Mouse (Mus musculus) forebrain, postnatal 0 days (tissue): Measurements from ENCODE around the gene Mertk. TPM values are rescaled to one million over a fixed set of nuclear protein-coding genes. Genes with fewer than 3 reads are reported as not detected.

Experiments used
- ATAC-seq: fragments of 200-750 bp; cut with Nextera tagmentation; 2 replicates; pipeline ENCODE4 v1.8.0; 2017; ENCODE audit warnings: mild to moderate bottlenecking, moderate library complexity
- DNase-seq: peaks from one replicate; pipeline ENCODE4 v3.0.0-alpha.2; 2015
- H3K27ac ChIP-seq: fragments of 300-500 bp; sonication (generic); 2 replicates; pipeline ENCODE4 v1.5.1; 2014; ENCODE audit warnings: low read depth, mild to moderate bottlenecking, antibody characterized with exemption, low read length, moderate library complexity, mixed read lengths
- H3K27me3 ChIP-seq: fragments of 300-500 bp; sonication (generic); 2 replicates; pipeline ENCODE4 v1.6.1; 2014; ENCODE audit warnings: mild to moderate bottlenecking, low read length, mixed read lengths; ENCODE audit not compliant: insufficient read depth
- H3K36me3 ChIP-seq: fragments of 300-500 bp; sonication (generic); 2 replicates; pipeline ENCODE4 v1.6.1; 2014; ENCODE audit warnings: mild to moderate bottlenecking, moderate library complexity; ENCODE audit not compliant: insufficient read depth
- H3K4me1 ChIP-seq: fragments of 300-500 bp; sonication (generic); 2 replicates; pipeline ENCODE4 v1.6.1; 2014; ENCODE audit warnings: antibody characterized with exemption; ENCODE audit not compliant: insufficient read depth
- H3K4me2 ChIP-seq: fragments of 300-500 bp; sonication (generic); 2 replicates; pipeline ENCODE4 v1.6.1; 2014; ENCODE audit warnings: low read depth, mild to moderate bottlenecking, moderate library complexity
- H3K4me3 ChIP-seq: fragments of 300-500 bp; sonication (generic); 2 replicates; pipeline ENCODE4 v1.5.1; 2014; ENCODE audit warnings: low read depth, low read length, mixed read lengths
- H3K9ac ChIP-seq: fragments of 300-500 bp; sonication (generic); 2 replicates; pipeline ENCODE4 v1.6.1; 2014; ENCODE audit warnings: mild to moderate bottlenecking
- H3K9me3 ChIP-seq: fragments of 300-500 bp; sonication (generic); 2 replicates; pipeline ENCODE4 v1.6.1; 2016; ENCODE audit warnings: low read length
- CTCF ChIP-seq: sonication (generic); IDR thresholded peaks from 2 replicates; pipeline ENCODE4 v1.5.1; 2016; ENCODE audit warnings: antibody characterized with exemption, control low read depth, low read depth
- WGBS: fragments of 180-500 bp; shearing (Covaris S2); extraction: QIAGEN DNeasy Blood & Tissue Kit; methylation state at CpG from one replicate; pipeline ENCODE4 v1.1.7; 2014; 5-methylcytosine and 5-hydroxymethylcytosine counted together
- polyA plus RNA-seq: library from polyadenylated mRNA; unstranded; fragments of >200 nt; fragmentation: Nextera tagmentation; extraction: Ambion mirVana; gene quantifications from 2 replicates; pipeline ENCODE4 v1.2.1, GENCODE M21; 2015
- total RNA-seq: library from RNA; depleted of rRNA; stranded (reverse); fragments of >200 nt; gene quantifications from 2 replicates; pipeline ENCODE4 v1.2.3, GENCODE M21; 2014; rRNA removed

Gene Mertk
- total and polyA plus RNA-seq, 2 experiments from 2014 or later, result 1.7 to 6.1 TPM

- WGBS, result 95% methylated on average over 2 of the region's 2 CpGs
- no peak for DNase-seq
Measured at GRCm38 (mm10) chr2:128833435-128833834, 134.7 kb downstream of the Mertk start.

DNA sequence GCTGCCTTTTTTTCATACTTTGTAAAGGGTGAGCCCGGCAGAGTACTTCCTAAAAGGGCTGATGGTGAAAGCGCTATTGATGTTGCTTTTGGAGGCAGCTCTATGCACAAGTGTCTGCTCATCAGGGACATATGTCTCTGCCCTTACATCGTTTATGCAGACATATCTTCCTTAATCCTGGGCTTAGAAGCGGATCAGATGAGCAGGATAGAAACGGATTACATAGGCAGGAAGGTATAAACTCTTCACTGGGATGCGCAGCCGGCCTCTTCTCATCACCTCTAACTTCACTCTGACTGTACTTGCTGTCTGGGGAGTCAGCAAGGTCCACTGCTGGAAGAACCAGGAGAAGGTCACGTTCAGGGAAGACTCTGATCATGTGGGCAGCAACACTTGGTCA is 138.8 kb downstream of the Mertk start:
- no peak overlapping the region for H3K9ac ChIP-seq
- 95% methylated on average over 8 of the region's 8 CpGs for WGBS
- H3K9me3 ChIP-seq, result no peaks in the 10 kb centered on the region
- H3K27me3 ChIP-seq, result no peaks in the 10 kb centered on the region
- no peak overlapping the region for H3K27ac ChIP-seq
- H3K4me3 ChIP-seq, result no peak overlapping the region
- H3K4me2 ChIP-seq, result no peak overlapping the region
- H3K36me3 ChIP-seq, result peaks cover 67% of the 10 kb centered on the region
- TF ChIP-seq CTCF, result no peak
- ATAC-seq (no peak), DNase-seq (no peak)
- H3K4me1 ChIP-seq, result no peaks in the 10 kb centered on the region

More at GRCm38 (mm10) chr2:128833435-128833834, 134.7 kb downstream of the Mertk start:
- Histone ChIP-seq H3K27me3 (no peaks in the 10 kb centered on the region), H3K4me3 (no peak overlapping the region), H3K9me3 (no peaks in the 10 kb centered on the region), H3K36me3 (peaks cover 68% of the 10 kb centered on the region), H3K9ac (no peak overlapping the region), H3K4me2 (no peak overlapping the region), H3K27ac (no peak overlapping the region), H3K4me1 (no peaks in the 10 kb centered on the region)
- no peak for TF ChIP-seq CTCF
- no peak for ATAC-seq

DNA sequence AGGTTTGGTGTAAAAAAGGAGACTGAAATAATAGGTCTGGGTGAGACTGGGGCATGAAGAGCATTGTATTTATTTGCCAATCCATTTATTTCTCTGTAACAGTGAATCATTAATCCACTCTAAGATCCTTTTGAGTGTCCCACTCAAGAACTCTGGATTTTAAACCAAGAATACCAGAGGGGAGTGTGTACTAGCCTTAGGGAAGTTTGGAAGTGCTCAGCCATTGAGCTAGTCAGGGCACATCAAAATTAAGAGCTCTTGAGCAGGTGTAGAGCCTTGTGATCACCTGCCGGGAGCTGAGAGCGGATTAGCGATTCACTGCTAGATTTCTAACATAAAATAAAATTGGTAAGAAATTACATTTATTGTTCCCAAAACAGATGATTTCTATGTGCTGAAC is 139.9 kb downstream of the Mertk start:
- H3K4me3 ChIP-seq, result no peak overlapping the region
- peaks cover 67% of the 10 kb centered on the region for H3K36me3 ChIP-seq
- no peak for TF ChIP-seq CTCF
- H3K4me2 ChIP-seq, result no peak overlapping the region
- no peaks in the 10 kb centered on the region for H3K4me1 ChIP-seq
- no peaks in the 10 kb centered on the region for H3K27me3 ChIP-seq
- H3K9ac ChIP-seq, result no peak overlapping the region
- no peak for DNase-seq
- 90% methylated on average over 3 of the region's 3 CpGs for WGBS
- ATAC-seq, result no peak
- H3K27ac ChIP-seq, result no peak overlapping the region
- H3K9me3 ChIP-seq, result no peaks in the 10 kb centered on the region

DNA sequence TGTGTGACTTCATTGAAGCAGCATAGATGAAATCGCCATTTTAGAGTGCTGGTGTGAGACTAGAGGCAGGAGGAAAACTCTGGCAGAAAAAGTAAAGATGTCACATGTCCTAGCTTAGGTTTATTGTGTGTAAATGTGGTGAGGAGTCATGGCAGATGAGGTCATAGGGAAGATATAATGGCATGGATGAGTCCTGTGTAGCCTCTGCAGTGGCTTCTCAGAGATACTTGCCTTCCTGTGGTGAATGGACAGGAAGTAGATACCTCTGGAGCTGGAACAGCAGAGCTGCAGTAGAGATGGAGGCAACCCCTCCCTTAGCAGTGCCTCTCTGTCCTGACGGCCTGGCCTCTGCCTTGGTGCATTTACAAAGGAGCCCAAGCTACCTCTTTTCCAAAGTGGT is 140.7 kb downstream of the Mertk start:
- Histone ChIP-seq H3K4me2 (no peak overlapping the region), H3K9ac (no peak overlapping the region), H3K27me3 (no peaks in the 10 kb centered on the region), H3K36me3 (peaks cover 65% of the 10 kb centered on the region), H3K27ac (no peak overlapping the region), H3K4me1 (no peaks in the 10 kb centered on the region), H3K9me3 (no peaks in the 10 kb centered on the region), H3K4me3 (no peak overlapping the region)
- 94% methylated on average over 2 of the region's 2 CpGs for WGBS
- DNase-seq (no peak), ATAC-seq (no peak)
- no peak for TF ChIP-seq CTCF

DNA sequence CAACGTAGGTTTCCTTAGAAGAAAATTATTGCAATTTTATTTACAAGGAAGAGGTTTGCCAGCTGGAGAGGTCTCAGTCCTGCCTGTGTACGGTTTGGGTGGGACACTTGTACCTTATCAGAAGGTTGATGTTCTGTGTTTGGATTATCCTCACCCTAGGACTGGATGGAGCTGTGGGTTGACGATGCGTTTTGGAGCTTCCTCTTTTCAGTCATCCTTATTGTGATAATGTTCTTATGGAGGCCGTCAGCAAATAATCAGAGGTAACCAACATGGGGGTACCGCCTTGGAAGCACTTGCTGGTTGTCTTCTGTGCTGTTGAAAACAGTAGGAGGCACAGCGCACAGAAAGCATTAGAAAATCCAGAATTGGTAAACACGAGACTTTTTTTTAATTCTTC is 143.7 kb downstream of the Mertk start:
- ATAC-seq (no peak), DNase-seq (no peak)
- H3K36me3 ChIP-seq, result peaks cover 72% of the 10 kb centered on the region
- WGBS, result 91% methylated on average over 8 of the region's 8 CpGs
- H3K9me3 ChIP-seq, result no peaks in the 10 kb centered on the region
- TF ChIP-seq CTCF, result no peak
- H3K4me2 ChIP-seq, result no peak overlapping the region
- H3K27ac ChIP-seq, result no peak overlapping the region
- no peaks in the 10 kb centered on the region for H3K27me3 ChIP-seq
- H3K4me3 ChIP-seq, result no peak overlapping the region
- no peak overlapping the region for H3K9ac ChIP-seq
- H3K4me1 ChIP-seq, result no peaks in the 10 kb centered on the region

- TF ChIP-seq CTCF, result no peak
- 91% methylated on average over 2 of the region's 2 CpGs for WGBS
- DNase-seq, result no peak
- Histone ChIP-seq H3K27me3 (no peaks in the 10 kb centered on the region), H3K4me2 (no peak overlapping the region), H3K36me3 (peaks cover 60% of the 10 kb centered on the region), H3K4me3 (no peak overlapping the region), H3K4me1 (no peaks in the 10 kb centered on the region), H3K27ac (no peak overlapping the region), H3K9ac (no peak overlapping the region), H3K9me3 (no peaks in the 10 kb centered on the region)
- no peak for ATAC-seq
Measured at GRCm38 (mm10) chr2:128850036-128850435, 151.3 kb downstream of the Mertk start.

Other genes starting within 250 kb of the Mertk start
- gene Spdye4c, start 107.7 kb upstream of the Mertk start, total RNA-seq, result not detected in 2 replicates
- not detected in 2 replicates for gene Spdye4c, start 107.7 kb upstream of the Mertk start, polyA plus RNA-seq
- gene Anapc1, start 11.6 kb upstream of the Mertk start, total RNA-seq, result 67.6 and 78.5 TPM in 2 replicates
- 17.7 and 25.2 TPM in 2 replicates for gene Anapc1, start 11.6 kb upstream of the Mertk start, polyA plus RNA-seq
- gene Tmem87b, start 119.2 kb downstream of the Mertk start, total RNA-seq, result 28.9 and 40.7 TPM in 2 replicates
- gene Tmem87b, start 119.2 kb downstream of the Mertk start, polyA plus RNA-seq, result 22.4 and 34.3 TPM in 2 replicates
- 2.6 and 3.8 TPM in 2 replicates for gene Fbln7, start 164.0 kb downstream of the Mertk start, total RNA-seq
- 2.3 and 2.6 TPM in 2 replicates for gene Fbln7, start 164.0 kb downstream of the Mertk start, polyA plus RNA-seq
- 6.1 and 6.8 TPM in 2 replicates for gene Zc3h8, start 245.1 kb downstream of the Mertk start, total RNA-seq
- 11.0 and 11.9 TPM in 2 replicates for gene Zc3h8, start 245.1 kb downstream of the Mertk start, polyA plus RNA-seq